In the genomic region with DNA sequence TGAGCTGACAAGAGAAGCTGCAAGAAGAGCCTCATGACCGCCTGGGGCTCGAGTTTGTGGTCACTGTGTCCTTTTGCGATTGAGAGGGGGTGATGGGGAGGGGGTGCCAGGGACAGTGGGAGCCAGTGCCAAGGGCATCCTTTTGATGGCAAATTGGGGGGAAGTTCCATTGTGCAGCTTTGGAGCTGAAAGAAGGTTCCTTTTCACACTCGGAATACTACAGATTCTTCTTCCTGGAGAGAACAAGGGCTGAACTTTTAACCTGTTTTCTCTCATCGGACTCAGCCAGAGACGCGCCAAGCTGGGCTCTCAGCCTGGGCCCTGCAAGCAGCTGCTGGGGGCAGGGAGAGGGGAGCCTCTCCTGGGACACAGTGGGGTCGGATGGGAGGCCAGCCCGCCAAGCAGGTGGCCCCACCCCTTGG, we compare ENCODE assay signal across 10 mouse cellular contexts. TPM values are rescaled to one million over a fixed set of nuclear protein-coding genes. Genes with fewer than 3 reads are reported as not detected.
DNase-seq lines count a peak whose midpoint lies in the region; ATAC-seq and TF ChIP-seq lines count a peak whose summit lies in the region.
"Had no signal": no experiment of that assay in that cellular context is flagged by ENCODE, and none has a peak within 500 bp of the region (broad histone marks: within the 10 kb centered on the region; RNA-seq: fewer than 3 reads in every experiment).

No protein-coding gene starts in this region.

- no peak for TF ChIP-seq CTCF in gastrocnemius, adult 2 months (IDR thresholded peaks at IDR 0.05)

- H3K36me3 ChIP-seq in intestine, embryonic 14.5 days (ENCODE audit: control insufficient read depth, insufficient read depth, low read length), result no peaks in the 10 kb centered on the region
- no peaks in the 10 kb centered on the region for H3K36me3 ChIP-seq in stomach, embryonic 16.5 days (ENCODE audit: control insufficient read depth, insufficient read depth, low read length)

- intact Hi-C loops in gastrocnemius, adult 2 months (cut with DNase I), result no loop called here

- H3K4me1 ChIP-seq in intestine, embryonic 14.5 days (replicated peaks; ENCODE audit: control insufficient read depth, insufficient read depth, low read length), result peaks cover 34% of the 10 kb centered on the region
- peaks cover 43% of the 10 kb centered on the region for H3K4me1 ChIP-seq in stomach, embryonic 16.5 days (ENCODE audit: control insufficient read depth, insufficient read depth, low read length)

- DNase-seq in gastrocnemius, adult 2 months, result peak; percentile 56
- DNase-seq in gastrocnemius, adult 18-20 months (ENCODE audit: low spot score), result no peak
- peak; percentile 69 for DNase-seq in retina, postnatal 1 day
- no peak for DNase-seq in retina, embryonic 14.5 days (ENCODE audit: low spot score)
- DNase-seq in intestine, embryonic 14.5 days (ENCODE audit: low spot score), result no peak
- DNase-seq in ovary, postnatal 36 days (ENCODE audit: low spot score), result no peak
- no peak for DNase-seq in cerebellum, adult 9-10 months

- H3K27me3 ChIP-seq in intestine, embryonic 14.5 days (replicated peaks; ENCODE audit: control insufficient read depth, insufficient read depth, low read length), result no peaks in the 10 kb centered on the region
- no peaks in the 10 kb centered on the region for H3K27me3 ChIP-seq in stomach, embryonic 16.5 days (ENCODE audit: control insufficient read depth, insufficient read depth, low read length)

- 0 out of 2 replicates have a peak overlapping the region, but pooled peaks have one; percentile 16 for H3K27ac ChIP-seq in gastrocnemius, adult 2 months
- H3K27ac ChIP-seq in intestine, embryonic 14.5 days (ENCODE audit: low read depth), result peak overlapping the region; percentile 22; the same call in 1 of the 2 replicates
- H3K27ac ChIP-seq in stomach, embryonic 16.5 days (ENCODE audit: low read length), result peak overlapping the region; percentile 14

- H3K4me2 ChIP-seq in intestine, embryonic 14.5 days (ENCODE audit: low read length), result peak overlapping the region; percentile 29
- H3K4me2 ChIP-seq in stomach, embryonic 16.5 days (ENCODE audit: low read depth, low read length), result peak overlapping the region; percentile 3; the same call in 1 of the 2 replicates
- H3K4me2 ChIP-seq: liver, embryonic 11.5 days had no signal

- H3K9ac ChIP-seq in intestine, embryonic 14.5 days (ENCODE audit: low read length), result no peak overlapping the region; the same call in 1 of the 2 replicates
- 0 out of 2 replicates have a peak overlapping the region, but pooled peaks have one; percentile 29 for H3K9ac ChIP-seq in stomach, embryonic 16.5 days (ENCODE audit: low read length)

- ATAC-seq in intestine, embryonic 14.5 days (replicated peaks; ENCODE audit: low FRiP score, low TSS enrichment, low read depth), result no peak; the same call in 1 of the 2 replicates
- no peak for ATAC-seq in stomach, embryonic 16.5 days (ENCODE audit: insufficient read depth, low FRiP score)

- no peak overlapping the region for H3K4me3 ChIP-seq in gastrocnemius, adult 2 months
- H3K4me3 ChIP-seq in intestine, embryonic 14.5 days (ENCODE audit: low read depth, low read length), result no peak overlapping the region
- no peak overlapping the region for H3K4me3 ChIP-seq in stomach, embryonic 16.5 days (replicated peaks; ENCODE audit: low read length)
- H3K4me3 ChIP-seq: myocyte had no signal

- 12% methylated on average over 9 of the region's 9 CpGs for WGBS in intestine, embryonic 14.5 days
- 14% methylated on average over 9 of the region's 9 CpGs for WGBS in stomach, embryonic 16.5 days

- H3K9me3 ChIP-seq in intestine, embryonic 14.5 days (ENCODE audit: control insufficient read depth, low read length), result no peaks in the 10 kb centered on the region
- H3K9me3 ChIP-seq in stomach, embryonic 16.5 days (replicated peaks; ENCODE audit: control insufficient read depth, low read length), result no peaks in the 10 kb centered on the region

RNA-seq across cellular contexts. Expression of gene Ephb2, which starts 59.3 kb away (rescaled TPM):
- total RNA-seq in gastrocnemius, adult 2 months (2021), result 1 to 10 TPM in 1 of 2 experiments, under 1 TPM in 1; 0.26 to 1.9 TPM
- under 1 TPM; 0.53 to 0.74 TPM for total RNA-seq in gastrocnemius, adult 18-20 months (2021)
- 8.8 and 11.4 TPM in 2 replicates for polyA plus RNA-seq in intestine, embryonic 14.5 days (2014; fragmentation: Nextera tagmentation; extraction: Ambion mirVana)
- polyA plus RNA-seq in stomach, embryonic 16.5 days (2015; fragmentation: Nextera tagmentation; extraction: Ambion mirVana), result 3.3 and 3.8 TPM in 2 replicates

Comparison
In these comparisons a context has a peak if more than half of its experiments do, and no peak if none do; other contexts are left out.
1. DNase-seq: peak in gastrocnemius, adult 2 months (single experiment) and retina, postnatal 1 day (single experiment); none in gastrocnemius, adult 18-20 months (single experiment), retina, embryonic 14.5 days (single experiment), intestine, embryonic 14.5 days (single experiment), ovary, postnatal 36 days (single experiment) and cerebellum, adult 9-10 months (single experiment).
2. Peak in every context shown above with its lines, with median percentiles within 50 percentile points of each other: H3K27ac ChIP-seq.